Mouse (Mus musculus): ENCODE results near the gene Tex35.

DNA sequence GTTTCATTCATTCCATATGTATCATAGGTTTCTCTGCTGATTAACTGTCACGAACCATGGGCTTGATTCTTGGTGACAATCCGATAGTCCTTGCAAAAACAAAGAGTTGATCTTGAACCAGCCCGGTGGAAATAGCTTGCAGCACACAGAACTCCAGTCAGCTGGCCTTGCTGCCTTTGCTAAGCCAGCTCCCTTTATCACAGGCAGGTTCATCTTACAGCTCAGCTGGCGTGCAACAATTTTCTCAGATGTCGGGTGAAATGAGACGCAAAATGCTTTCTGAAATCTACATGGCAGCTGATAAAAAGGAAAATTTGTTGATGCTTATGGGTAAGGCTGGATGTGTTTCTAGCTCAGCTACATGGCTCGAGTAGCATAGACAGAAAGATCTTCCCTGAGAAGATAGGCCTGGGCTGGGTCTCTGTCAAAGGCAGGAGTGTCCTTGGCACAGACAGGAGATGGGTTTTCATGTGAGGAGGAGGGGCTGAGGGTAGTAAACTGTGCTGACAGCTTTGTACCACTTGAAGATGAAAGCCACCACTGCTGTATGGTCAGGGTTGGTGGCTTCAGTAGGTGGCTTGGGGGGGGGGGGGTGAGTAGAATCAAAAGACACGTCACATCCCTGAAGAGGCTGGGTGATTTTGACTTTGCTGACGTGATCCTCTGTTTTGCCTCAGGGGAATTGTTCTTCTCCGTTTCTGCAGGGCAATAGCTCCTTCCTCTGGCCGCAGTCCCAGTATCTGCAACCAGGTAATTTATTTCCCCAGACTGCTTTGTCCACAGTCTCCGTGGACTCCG is 45.0 kb downstream of the Tex35 start:
- no peak for TF ChIP-seq CTCF (IDR thresholded peaks at IDR 0.05; ENCODE audit: low read depth, low read length)
- TF ChIP-seq POLR2A (IDR thresholded peaks at IDR 0.05; ENCODE audit: borderline replicate concordance, low read depth, low read length), result no peak

Measured in bone marrow macrophage, adult 2 months (primary cell).